Mouse (Mus musculus) testis, adult 2 months (tissue): Measurements from ENCODE around the gene Gm20388. TPM values are rescaled to one million over a fixed set of nuclear protein-coding genes. Genes with fewer than 3 reads are reported as not detected.
A peak's percentile ranks its signal among the peaks of the same experiment; 100 is the strongest.

Source experiments
- H3K27ac ChIP-seq: fragments of 200-500 bp; 2 replicates; pipeline ENCODE4 v1.5.1; 2012; ENCODE audit warnings: low read depth, low read length; ENCODE audit not compliant: control insufficient read depth, insufficient read depth
- H3K27me3 ChIP-seq: fragments of 200-500 bp; 2 replicates; pipeline ENCODE4 v1.6.1; 2012; ENCODE audit warnings: mild to moderate bottlenecking, low read length, moderate library complexity; ENCODE audit not compliant: control insufficient read depth, insufficient read depth
- H3K36me3 ChIP-seq: fragments of 200-500 bp; 2 replicates; pipeline ENCODE4 v1.6.1; 2012; ENCODE audit warnings: mild to moderate bottlenecking, low read length; ENCODE audit not compliant: control insufficient read depth, insufficient read depth
- H3K4me1 ChIP-seq: fragments of 200-500 bp; 2 replicates; pipeline ENCODE4 v1.6.1; 2012; ENCODE audit warnings: low read length; ENCODE audit not compliant: control insufficient read depth, insufficient read depth
- H3K4me3 ChIP-seq: fragments of 200-500 bp; 2 replicates; pipeline ENCODE4 v1.5.1; 2012; ENCODE audit warnings: low read depth, mild to moderate bottlenecking, low read length, moderate library complexity, mixed read lengths; ENCODE audit not compliant: control insufficient read depth
- CTCF ChIP-seq: fragments of 200-500 bp; IDR thresholded peaks from 2 replicates; pipeline ENCODE4 v1.5.1; 2012; ENCODE audit warnings: low read depth, mild to moderate bottlenecking, inconsistent platforms, low read length, moderate library complexity; ENCODE audit not compliant: control insufficient read depth, insufficient read depth, insufficient replicate concordance
- POLR2A ChIP-seq: fragments of 200-500 bp; IDR thresholded peaks from 2 replicates; pipeline ENCODE4 v1.6.1; 2012; ENCODE audit warnings: low read depth, mild to moderate bottlenecking, inconsistent platforms, low read length, moderate library complexity; ENCODE audit not compliant: control insufficient read depth
- polyA plus RNA-seq: library from polyadenylated mRNA; depleted of rRNA; stranded (reverse); fragments of >200 nt; gene quantifications from 2 replicates; pipeline ENCODE4 v1.2.3, GENCODE M21; 2012

Gm20388 gene
- polyA plus RNA-seq, 1 experiment = 5.6 TPM

DNA sequence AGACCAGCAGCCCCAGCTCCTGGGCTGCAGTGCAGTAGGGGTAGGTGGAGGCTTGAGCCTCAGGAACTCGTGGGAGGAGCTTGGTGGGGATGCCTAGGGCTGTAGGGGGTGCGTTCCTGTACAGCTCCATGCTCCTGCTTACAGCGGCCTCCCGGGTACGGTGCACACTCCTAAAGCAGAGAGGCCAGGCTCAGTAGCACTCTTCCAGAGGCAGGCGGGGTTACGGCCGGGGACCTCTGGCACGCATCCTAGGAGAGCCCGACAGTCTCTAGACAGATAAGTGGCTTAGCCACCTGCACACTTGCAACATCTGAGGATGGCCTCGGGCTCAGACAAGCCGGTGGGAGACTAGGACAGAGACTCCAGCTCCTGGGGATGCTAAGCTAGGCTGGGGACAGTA lies 3334.9 kb downstream of the Gm20388 start:
- Histone ChIP-seq H3K27ac (no peak overlapping the region), H3K27me3 (no peaks in the 10 kb centered on the region), H3K4me3 (no peak overlapping the region), H3K4me1 (no peaks in the 10 kb centered on the region), H3K36me3 (peaks cover 2% of the 10 kb centered on the region; the same call in 1 of the 2 replicates)
- TF ChIP-seq POLR2A (no peak), CTCF (no peak)

DNA sequence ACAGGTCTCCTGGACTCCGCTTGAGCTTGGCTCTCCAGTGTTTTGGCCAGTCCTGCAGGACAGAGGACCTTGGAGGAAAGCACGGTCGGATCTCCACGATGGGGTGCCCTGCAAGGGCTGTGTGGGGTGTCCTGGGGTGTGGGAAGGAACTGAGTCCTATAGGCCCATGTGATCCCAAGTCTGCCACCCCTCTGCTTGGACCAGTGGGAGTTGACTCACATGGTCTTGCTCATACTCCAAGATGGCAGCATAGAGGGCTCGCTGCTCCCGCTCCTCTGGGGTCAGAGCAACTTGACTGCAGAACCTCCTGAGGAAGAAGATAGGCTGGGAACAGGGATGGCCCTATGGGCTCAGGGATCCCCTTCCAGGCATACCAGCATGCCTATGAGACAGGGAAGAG lies 3337.1 kb downstream of the Gm20388 start:
- Histone ChIP-seq H3K27ac (no peak overlapping the region), H3K4me1 (no peaks in the 10 kb centered on the region), H3K36me3 (peaks cover 2% of the 10 kb centered on the region; the same call in 1 of the 2 replicates), H3K27me3 (no peaks in the 10 kb centered on the region), H3K4me3 (no peak overlapping the region)
- TF ChIP-seq POLR2A (no peak), CTCF (no peak)

DNA sequence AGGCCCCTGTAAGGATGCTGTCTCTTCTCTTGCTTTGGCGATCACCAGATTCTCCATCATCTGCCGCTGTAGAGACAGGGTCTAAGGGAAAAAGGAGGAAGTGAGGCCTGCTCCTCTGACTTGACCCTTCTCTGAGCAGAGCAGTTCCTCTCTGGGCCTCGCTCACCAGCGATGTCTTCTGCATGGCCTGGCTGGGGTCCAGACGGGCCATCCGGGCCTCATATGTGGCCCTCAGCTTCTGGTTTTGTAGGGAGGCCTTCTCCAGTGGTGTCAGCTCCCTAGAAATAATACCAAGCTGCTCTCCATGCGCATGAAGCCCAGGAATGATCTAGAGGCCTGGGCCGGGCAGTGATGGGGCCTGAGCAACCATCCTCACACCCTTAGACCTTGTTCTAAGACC lies 3338.0 kb downstream of the Gm20388 start:
- H3K4me3 ChIP-seq = no peak overlapping the region
- H3K4me1 ChIP-seq = 0 out of 2 replicates have a peak, but pooled peaks cover 2% of the 10 kb centered on the region
- TF ChIP-seq CTCF (no peak), POLR2A (no peak)
- peaks cover 2% of the 10 kb centered on the region; the same call in 1 of the 2 replicates for H3K36me3 ChIP-seq
- no peaks in the 10 kb centered on the region for H3K27me3 ChIP-seq
- no peak overlapping the region for H3K27ac ChIP-seq

GRCm38 (mm10) chr8:123250940-123251339 lies 3340.3 kb downstream of the Gm20388 start:
- Histone ChIP-seq H3K4me1 (peaks cover 9% of the 10 kb centered on the region), H3K27ac (no peak overlapping the region), H3K4me3 (no peak overlapping the region), H3K36me3 (peaks cover 2% of the 10 kb centered on the region; the same call in 1 of the 2 replicates), H3K27me3 (no peaks in the 10 kb centered on the region)
- no peak for TF ChIP-seq POLR2A
- no peak for TF ChIP-seq CTCF

DNA sequence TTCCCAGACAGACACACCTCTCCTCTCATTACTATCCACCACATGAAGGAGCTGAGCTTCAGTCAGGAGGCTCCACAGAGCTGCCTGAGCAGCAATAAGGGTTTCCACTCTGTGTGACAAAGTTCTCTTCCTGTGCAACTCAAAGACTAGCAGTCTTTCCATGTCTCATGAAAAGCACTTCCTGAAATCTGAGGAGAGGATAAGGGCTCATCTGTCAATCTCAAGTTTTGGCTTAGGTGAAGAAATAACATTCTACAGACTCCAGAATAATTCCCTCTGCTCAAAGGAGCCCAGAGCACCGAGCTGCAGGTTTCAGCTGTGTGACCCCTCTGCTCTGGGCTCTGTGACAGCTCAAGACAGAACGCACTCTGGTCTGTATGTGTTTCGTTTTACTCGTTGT lies 3342.3 kb downstream of the Gm20388 start:
- Histone ChIP-seq H3K4me3 (no peak overlapping the region), H3K27me3 (no peaks in the 10 kb centered on the region), H3K4me1 (peaks cover 9% of the 10 kb centered on the region), H3K27ac (no peak overlapping the region), H3K36me3 (peaks cover 2% of the 10 kb centered on the region; the same call in 1 of the 2 replicates)
- no peak for TF ChIP-seq CTCF
- TF ChIP-seq POLR2A = no peak

- Histone ChIP-seq H3K27me3 (no peaks in the 10 kb centered on the region), H3K36me3 (peaks cover 2% of the 10 kb centered on the region; the same call in 1 of the 2 replicates), H3K4me3 (peak overlapping the region; percentile 92), H3K27ac (peak overlapping the region; percentile 21), H3K4me1 (peaks cover 9% of the 10 kb centered on the region)
- TF ChIP-seq POLR2A = no peak
- no peak for TF ChIP-seq CTCF
Measured at GRCm38 (mm10) chr8:123253451-123254098, 3342.9 kb downstream of the Gm20388 start.

- no peaks in the 10 kb centered on the region for H3K27me3 ChIP-seq
- peak; percentile 19; the same call in 1 of the 2 replicates for TF ChIP-seq POLR2A
- no peak for TF ChIP-seq CTCF
- H3K4me3 ChIP-seq = peak within 1 kb of the TSS; percentile 96
- peaks cover 9% of the 10 kb centered on the region for H3K4me1 ChIP-seq
- H3K36me3 ChIP-seq = peaks cover 2% of the 10 kb centered on the region; the same call in 1 of the 2 replicates
- H3K27ac ChIP-seq = peak within 1 kb of the TSS; percentile 81
Measured at GRCm38 (mm10) chr8:123254099-123254885, 3343.7 kb downstream of the Gm20388 start, which contains the start of the genes Zfp276 and Vps9d1. Zfp276 (plus strand) TSS chr8:123254195. Vps9d1 (minus strand) TSS chr8:123254348.
